Mouse (Mus musculus) brown adipose tissue, adult 24 weeks (tissue): Measurements from ENCODE around the gene Mmp21. TPM values are rescaled to one million over a fixed set of nuclear protein-coding genes. Genes with fewer than 3 reads are reported as not detected.

Source experiments
- H3K27ac ChIP-seq: fragments of 200-500 bp; replicated peaks from 2 replicates; pipeline ENCODE4 v1.5.1; 2012; ENCODE audit warnings: low read depth, mild to moderate bottlenecking, low read length
- H3K4me1 ChIP-seq: fragments of 200-500 bp; 2 replicates; pipeline ENCODE4 v1.6.1; 2012; ENCODE audit warnings: low read length, mixed read lengths; ENCODE audit not compliant: control insufficient read depth, insufficient read depth, insufficient read length
- H3K4me3 ChIP-seq: fragments of 200-500 bp; 2 replicates; pipeline ENCODE4 v1.5.1; 2012; ENCODE audit warnings: low read depth, mild to moderate bottlenecking, low read length, moderate library complexity; ENCODE audit not compliant: insufficient read depth
- polyA plus RNA-seq: library from polyadenylated mRNA; stranded (reverse); fragments of >200 nt; gene quantifications from 2 replicates; pipeline ENCODE4 v1.2.4, GENCODE M21; 2012; ENCODE audit not compliant: missing spikeins, insufficient read depth, insufficient read length

The Mmp21 gene
- polyA plus RNA-seq, 1 experiment = not detected

DNA sequence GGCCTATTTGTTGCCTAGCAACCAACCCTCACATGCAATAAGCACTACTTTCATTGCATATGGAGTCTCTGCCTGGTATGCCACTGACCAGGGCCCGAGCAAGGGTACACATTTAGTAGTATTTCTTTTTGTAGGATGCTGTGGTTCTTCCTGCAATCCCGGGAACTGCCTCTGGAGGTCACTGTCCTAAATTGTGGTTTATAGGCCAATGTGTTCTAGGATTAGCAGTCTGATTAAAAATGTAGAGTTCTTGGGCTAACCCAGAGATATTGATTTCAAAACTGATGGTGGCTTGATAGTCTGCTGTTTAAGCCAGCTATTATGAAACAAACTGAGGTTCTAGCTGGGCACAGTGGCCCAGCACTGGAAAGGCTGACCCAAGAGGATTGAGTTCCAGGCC, 47.4 kb downstream of the Mmp21 start:
- Histone ChIP-seq H3K27ac (no peak overlapping the region), H3K4me1 (no peaks in the 10 kb centered on the region), H3K4me3 (no peak overlapping the region)

DNA sequence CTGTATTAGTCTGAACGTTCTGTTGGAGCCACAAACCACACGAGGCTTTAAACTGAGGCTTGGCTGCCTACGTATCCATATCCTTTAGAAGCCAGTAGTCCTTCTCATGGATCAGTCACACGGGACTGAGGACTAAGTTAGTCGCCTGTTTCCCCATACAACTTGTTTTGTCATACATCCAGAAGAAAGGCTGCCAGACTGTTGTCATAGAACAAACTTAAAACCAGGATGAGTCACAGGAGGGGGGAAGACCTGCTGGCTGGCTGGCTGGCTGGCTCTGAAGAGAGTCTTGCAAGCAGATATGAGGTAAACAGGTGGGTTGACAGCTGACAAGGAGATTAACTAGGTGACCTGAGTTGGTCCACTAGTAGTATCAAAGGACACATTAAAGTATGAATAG, 49.0 kb downstream of the Mmp21 start:
- Histone ChIP-seq H3K4me3 (no peak overlapping the region), H3K4me1 (no peaks in the 10 kb centered on the region), H3K27ac (no peak overlapping the region)

DNA sequence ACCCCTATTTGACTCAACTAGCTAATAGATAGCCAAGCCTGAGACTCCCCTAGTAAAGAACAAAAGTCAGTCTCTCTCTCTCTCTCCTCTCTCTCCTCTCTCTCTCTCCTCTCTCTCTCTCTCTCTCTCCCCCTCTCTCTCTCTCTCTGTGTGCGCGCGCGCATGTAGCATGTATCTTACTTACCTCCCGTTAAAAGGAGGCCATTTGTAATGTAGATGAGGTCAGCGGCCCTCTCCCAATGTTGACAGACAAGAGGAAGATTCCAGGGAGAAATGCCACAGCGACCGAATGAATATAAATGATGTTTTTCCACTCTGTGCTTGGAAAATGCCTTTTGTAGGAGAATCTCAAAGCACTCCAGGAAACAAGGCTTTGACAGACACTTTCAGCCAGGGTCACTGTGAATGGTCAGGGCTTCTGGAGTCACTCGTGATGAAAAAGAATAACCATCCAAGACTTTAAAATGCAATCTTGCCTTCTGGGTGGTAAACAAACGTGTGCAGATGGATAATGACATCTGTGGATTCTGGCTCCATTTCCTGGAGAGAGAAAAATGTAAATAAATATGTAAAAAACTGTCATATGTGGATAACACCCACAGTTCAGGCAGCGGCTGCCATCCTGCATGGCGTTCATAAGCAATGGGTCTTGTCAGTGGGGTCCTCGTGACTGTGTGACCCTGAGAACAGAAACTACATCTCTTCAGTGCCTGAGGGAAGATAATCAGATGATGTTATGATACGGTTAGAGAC, 52.5 kb downstream of the Mmp21 start:
- Histone ChIP-seq H3K27ac (no peak overlapping the region), H3K4me3 (no peak overlapping the region), H3K4me1 (no peaks in the 10 kb centered on the region)

Other genes starting within 250 kb of the Mmp21 start
- gene Tex36, start 77.9 kb downstream of the Mmp21 start, polyA plus RNA-seq = not detected in 2 replicates
- gene Edrf1, start 42.5 kb downstream of the Mmp21 start, polyA plus RNA-seq = 5.7 and 8.6 TPM in 2 replicates
- gene Bccip, start 29.3 kb upstream of the Mmp21 start, polyA plus RNA-seq = 87.9 and 88.5 TPM in 2 replicates
- gene Uros, start 30.0 kb upstream of the Mmp21 start, polyA plus RNA-seq = 26.6 and 35.8 TPM in 2 replicates
- gene Fank1, start 96.8 kb upstream of the Mmp21 start, polyA plus RNA-seq = not detected in 2 replicates
- 42.2 and 47.2 TPM in 2 replicates for gene Dhx32, start 102.7 kb upstream of the Mmp21 start, polyA plus RNA-seq